Mouse (Mus musculus) monocyte, adult 59 days (primary cell): ENCODE measurements around the gene Malrd1. TPM values are rescaled to one million over a fixed set of nuclear protein-coding genes. Genes with fewer than 3 reads are reported as not detected.

Experiments used
- total RNA-seq, 2 experiments: library from RNA; stranded (reverse); gene quantifications; one replicate each; pipeline ENCODE4 v1.2.4; 2023

The Malrd1 gene
- total RNA-seq, result not detected

GRCm38 (mm10) chr2:15526241-15526924, at the start of gene Malrd1:
Gene Malrd1 (plus strand): TSS chr2:15526479.

